Mouse (Mus musculus): Measurements from ENCODE around the gene Ppbp. TPM values are rescaled to one million over a fixed set of nuclear protein-coding genes. Genes with fewer than 3 reads are reported as not detected.

Gene Ppbp
- polyA plus RNA-seq (2016; fragmentation: Nextera tagmentation; extraction: Ambion mirVana), result 11.2 and 12.6 TPM in 2 replicates

- no peak for ATAC-seq (ENCODE audit: insufficient number of reproducible peaks, insufficient read depth, low FRiP score, low TSS enrichment)
- Histone ChIP-seq H3K4me1 (0 out of 2 replicates have a peak, but pooled peaks cover 5% of the 10 kb centered on the region), H3K4me2 (replicated peaks) (no peak within 1 kb of the TSS), H3K36me3 (no peaks in the 10 kb centered on the region), H3K4me3 (no peak within 1 kb of the TSS), H3K27ac (no peak within 1 kb of the TSS), H3K9ac (no peak within 1 kb of the TSS), H3K27me3 (no peaks in the 10 kb centered on the region), H3K9me3 (no peaks in the 10 kb centered on the region)
- WGBS, result 59% methylated on average over 3 of the region's 3 CpGs
Measured at GRCm38 (mm10) chr5:90768218-90768617, at the start of gene Ppbp. Gene Ppbp (plus strand): TSS chr5:90768518.

GRCm38 (mm10) chr5:90722656-90723055, 45.7 kb upstream of the Ppbp start:
- Histone ChIP-seq H3K4me2 (replicated peaks) (no peak overlapping the region), H3K4me3 (no peak overlapping the region), H3K9ac (no peak overlapping the region), H3K27ac (no peak overlapping the region), H3K36me3 (no peaks in the 10 kb centered on the region), H3K9me3 (no peaks in the 10 kb centered on the region), H3K4me1 (no peaks in the 10 kb centered on the region), H3K27me3 (no peaks in the 10 kb centered on the region)
- ATAC-seq (ENCODE audit: insufficient number of reproducible peaks, insufficient read depth, low FRiP score, low TSS enrichment), result no peak
- 96% methylated on average over 3 of the region's 3 CpGs for WGBS

GRCm38 (mm10) chr5:90728254-90728653, 40.1 kb upstream of the Ppbp start:
- ATAC-seq (ENCODE audit: insufficient number of reproducible peaks, insufficient read depth, low FRiP score, low TSS enrichment), result no peak
- H3K4me3 ChIP-seq, result no peak overlapping the region
- no peaks in the 10 kb centered on the region for H3K9me3 ChIP-seq
- no peak overlapping the region for H3K9ac ChIP-seq
- H3K4me1 ChIP-seq, result no peaks in the 10 kb centered on the region
- H3K36me3 ChIP-seq, result no peaks in the 10 kb centered on the region
- H3K27me3 ChIP-seq, result no peaks in the 10 kb centered on the region
- WGBS, result 73% methylated on average over 3 of the region's 3 CpGs
- no peak overlapping the region for H3K27ac ChIP-seq
- H3K4me2 ChIP-seq (replicated peaks), result no peak overlapping the region

- Histone ChIP-seq H3K36me3 (no peaks in the 10 kb centered on the region), H3K27me3 (no peaks in the 10 kb centered on the region), H3K4me3 (no peak overlapping the region), H3K9ac (no peak overlapping the region), H3K4me2 (replicated peaks) (no peak overlapping the region), H3K27ac (no peak overlapping the region), H3K9me3 (no peaks in the 10 kb centered on the region), H3K4me1 (no peaks in the 10 kb centered on the region)
- no peak for ATAC-seq (ENCODE audit: insufficient number of reproducible peaks, insufficient read depth, low FRiP score, low TSS enrichment)
- 62% methylated on average over 4 of the region's 4 CpGs for WGBS
Measured at GRCm38 (mm10) chr5:90731480-90731879, 36.8 kb upstream of the Ppbp start.

GRCm38 (mm10) chr5:90742029-90742428, 26.3 kb upstream of the Ppbp start:
- Histone ChIP-seq H3K36me3 (no peaks in the 10 kb centered on the region), H3K27ac (no peak overlapping the region), H3K27me3 (no peaks in the 10 kb centered on the region), H3K9me3 (no peaks in the 10 kb centered on the region), H3K9ac (no peak overlapping the region), H3K4me1 (no peaks in the 10 kb centered on the region), H3K4me2 (replicated peaks) (no peak overlapping the region), H3K4me3 (no peak overlapping the region)
- 54% methylated on average over 4 of the region's 4 CpGs for WGBS
- ATAC-seq (ENCODE audit: insufficient number of reproducible peaks, insufficient read depth, low FRiP score, low TSS enrichment), result no peak

- WGBS, result 92% methylated on average over 1 of the region's 1 CpGs
Measured at GRCm38 (mm10) chr5:90753934-90754333, 14.4 kb upstream of the Ppbp start.

GRCm38 (mm10) chr5:90758020-90758605, 10.2 kb upstream of the Ppbp start:
- no peak for ATAC-seq (ENCODE audit: insufficient number of reproducible peaks, insufficient read depth, low FRiP score, low TSS enrichment)
- Histone ChIP-seq H3K36me3 (no peaks in the 10 kb centered on the region), H3K4me2 (replicated peaks) (no peak overlapping the region), H3K4me1 (peaks cover 26% of the 10 kb centered on the region), H3K9me3 (no peaks in the 10 kb centered on the region), H3K4me3 (no peak overlapping the region), H3K27me3 (peaks cover 10% of the 10 kb centered on the region), H3K9ac (no peak overlapping the region), H3K27ac (no peak overlapping the region)
- WGBS, result 26% methylated on average over 5 of the region's 5 CpGs

More at GRCm38 (mm10) chr5:90753934-90754333, 14.4 kb upstream of the Ppbp start:
- Histone ChIP-seq H3K9ac (no peak overlapping the region), H3K4me1 (peaks cover 18% of the 10 kb centered on the region), H3K4me2 (replicated peaks) (no peak overlapping the region), H3K4me3 (no peak overlapping the region), H3K36me3 (no peaks in the 10 kb centered on the region), H3K27me3 (peaks cover under 1% of the 10 kb centered on the region; the same call in 1 of the 2 replicates), H3K9me3 (no peaks in the 10 kb centered on the region), H3K27ac (no peak overlapping the region)
- ATAC-seq (ENCODE audit: insufficient number of reproducible peaks, insufficient read depth, low FRiP score, low TSS enrichment), result no peak

GRCm38 (mm10) chr5:90759077-90760065, 8.9 kb upstream of the Ppbp start, which contains the start of gene Cxcl5:
Gene Cxcl5 (plus strand): TSS chr5:90759360.
- Histone ChIP-seq H3K9ac (peak within 1 kb of the TSS; percentile 52), H3K4me2 (replicated peaks) (peak within 1 kb of the TSS; percentile 69), H3K27me3 (peaks cover 10% of the 10 kb centered on the region), H3K27ac (no peak within 1 kb of the TSS), H3K4me3 (peak within 1 kb of the TSS; percentile 41), H3K4me1 (peaks cover 31% of the 10 kb centered on the region), H3K36me3 (no peaks in the 10 kb centered on the region), H3K9me3 (no peaks in the 10 kb centered on the region)
- ATAC-seq (ENCODE audit: insufficient number of reproducible peaks, insufficient read depth, low FRiP score, low TSS enrichment), result 0 out of 2 replicates have a peak, but pooled peaks have one; percentile 55
- WGBS, result 4% methylated on average over 32 of the region's 32 CpGs

GRCm38 (mm10) chr5:90760303-90760702, 8.0 kb upstream of the Ppbp start:
- no peak overlapping the region for H3K9ac ChIP-seq
- H3K27me3 ChIP-seq, result peaks cover 10% of the 10 kb centered on the region
- WGBS, result 68% methylated on average over 4 of the region's 4 CpGs
- ATAC-seq (ENCODE audit: insufficient number of reproducible peaks, insufficient read depth, low FRiP score, low TSS enrichment), result no peak
- no peaks in the 10 kb centered on the region for H3K36me3 ChIP-seq
- no peak overlapping the region for H3K27ac ChIP-seq
- H3K9me3 ChIP-seq, result no peaks in the 10 kb centered on the region
- H3K4me2 ChIP-seq (replicated peaks), result no peak overlapping the region
- H3K4me1 ChIP-seq, result peaks cover 31% of the 10 kb centered on the region
- no peak overlapping the region for H3K4me3 ChIP-seq

GRCm38 (mm10) chr5:90760844-90761243, 7.5 kb upstream of the Ppbp start:
- H3K4me3 ChIP-seq, result no peak overlapping the region
- 93% methylated on average over 2 of the region's 2 CpGs for WGBS
- H3K9ac ChIP-seq, result no peak overlapping the region
- H3K9me3 ChIP-seq, result no peaks in the 10 kb centered on the region
- ATAC-seq (ENCODE audit: insufficient number of reproducible peaks, insufficient read depth, low FRiP score, low TSS enrichment), result no peak
- H3K27ac ChIP-seq, result no peak overlapping the region
- H3K27me3 ChIP-seq, result peaks cover 10% of the 10 kb centered on the region
- no peak overlapping the region for H3K4me2 ChIP-seq (replicated peaks)
- no peaks in the 10 kb centered on the region for H3K36me3 ChIP-seq
- H3K4me1 ChIP-seq, result peaks cover 31% of the 10 kb centered on the region

GRCm38 (mm10) chr5:90761834-90762233, 6.5 kb upstream of the Ppbp start:
- no peak for ATAC-seq (ENCODE audit: insufficient number of reproducible peaks, insufficient read depth, low FRiP score, low TSS enrichment)
- H3K9me3 ChIP-seq, result no peaks in the 10 kb centered on the region
- peaks cover 31% of the 10 kb centered on the region for H3K4me1 ChIP-seq
- no peak overlapping the region for H3K27ac ChIP-seq
- no peak overlapping the region for H3K4me2 ChIP-seq (replicated peaks)
- 85% methylated on average over 3 of the region's 3 CpGs for WGBS
- no peaks in the 10 kb centered on the region for H3K36me3 ChIP-seq
- peaks cover 10% of the 10 kb centered on the region for H3K27me3 ChIP-seq
- no peak overlapping the region for H3K9ac ChIP-seq
- no peak overlapping the region for H3K4me3 ChIP-seq

Data from embryonic facial prominence, embryonic 12.5 days (tissue).